Mouse (Mus musculus): ENCODE measurements around the gene Medag.

Gene Medag

DNA sequence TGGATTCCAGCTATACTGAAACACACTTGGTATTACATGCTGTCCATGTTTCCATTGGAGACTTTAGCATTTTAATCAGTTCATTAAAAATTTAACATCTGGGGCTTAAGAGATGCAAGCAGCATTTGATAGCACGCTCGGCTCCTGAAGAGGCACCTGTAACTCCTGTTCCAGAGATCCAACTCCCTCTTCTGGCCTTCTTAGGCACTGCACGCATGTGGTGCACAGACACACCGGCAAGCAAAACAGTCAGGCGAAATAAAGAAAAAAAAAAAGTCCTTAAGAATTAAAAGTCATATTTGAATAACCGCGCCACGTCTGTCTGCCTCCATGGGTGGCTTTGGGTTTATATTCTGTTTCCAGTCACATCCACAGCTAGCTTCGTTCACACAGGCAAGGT is 62.6 kb downstream of the Medag start:
- in situ Hi-C loops (cut with MboI, MseI) = no loop called here

GRCm38 (mm10) chr5:149474701-149475468 is 63.3 kb downstream of the Medag start:
- in situ Hi-C loops (cut with MboI, MseI) = no loop called here

All from T-helper 1 cell (primary cell).